Mouse (Mus musculus) hindbrain, embryonic 14.5 days (tissue): ENCODE measurements around the gene Sgcd. TPM values are rescaled to one million over a fixed set of nuclear protein-coding genes. Genes with fewer than 3 reads are reported as not detected.
A peak's percentile ranks its signal among the peaks of the same experiment; 100 is the strongest.

Experiments
- ATAC-seq: fragments of 200-750 bp; cut with Nextera tagmentation; 2 replicates; pipeline ENCODE4 v1.8.0; 2017; ENCODE audit warnings: moderate number of reproducible peaks, mild to moderate bottlenecking, moderate TSS enrichment, moderate library complexity; ENCODE audit not compliant: low FRiP score
- DNase-seq: peaks from one replicate; pipeline ENCODE4 v3.0.0-alpha.2; 2015; ENCODE audit warnings: low spot score
- H3K27ac ChIP-seq: fragments of 300-500 bp; sonication (generic); 2 replicates; pipeline ENCODE4 v1.5.1; 2014; ENCODE audit warnings: mild to moderate bottlenecking, moderate library complexity
- H3K27me3 ChIP-seq: fragments of 300-500 bp; sonication (generic); 2 replicates; pipeline ENCODE4 v1.6.1; 2014; ENCODE audit warnings: mild to moderate bottlenecking, low read length, mixed read lengths; ENCODE audit not compliant: control insufficient read depth, insufficient read depth
- H3K36me3 ChIP-seq: fragments of 300-500 bp; sonication (generic); replicated peaks from 2 replicates; pipeline ENCODE4 v1.6.1; 2014; ENCODE audit not compliant: control insufficient read depth, insufficient read depth
- H3K4me1 ChIP-seq: fragments of 300-500 bp; sonication (generic); replicated peaks from 2 replicates; pipeline ENCODE4 v1.6.1; 2014; ENCODE audit warnings: antibody characterized with exemption, low read length, mixed read lengths; ENCODE audit not compliant: control insufficient read depth, insufficient read depth
- H3K4me2 ChIP-seq: fragments of 300-500 bp; sonication (generic); replicated peaks from 2 replicates; pipeline ENCODE4 v1.6.1; 2014; ENCODE audit warnings: mild to moderate bottlenecking, moderate library complexity
- H3K4me3 ChIP-seq: fragments of 300-500 bp; sonication (generic); replicated peaks from 2 replicates; pipeline ENCODE4 v1.5.1; 2014; ENCODE audit warnings: mild to moderate bottlenecking, low read length
- H3K9ac ChIP-seq: fragments of 300-500 bp; sonication (generic); 2 replicates; pipeline ENCODE4 v1.6.1; 2014
- H3K9me3 ChIP-seq: fragments of 300-500 bp; sonication (generic); 2 replicates; pipeline ENCODE4 v1.6.1; 2016; ENCODE audit warnings: low read length; ENCODE audit not compliant: control insufficient read depth
- WGBS: fragments of 180-500 bp; shearing (Covaris S2); extraction: QIAGEN DNeasy Blood & Tissue Kit; methylation state at CpG from one replicate; pipeline ENCODE4 v1.1.7; 2014; 5-methylcytosine and 5-hydroxymethylcytosine counted together
- polyA plus RNA-seq: library from polyadenylated mRNA; unstranded; fragments of >200 nt; fragmentation: Nextera tagmentation; extraction: Ambion mirVana; gene quantifications from 2 replicates; pipeline ENCODE4 v1.2.1, GENCODE M21; 2014

The Sgcd gene
- polyA plus RNA-seq, 1 experiment from 2014 or later: 5.7 TPM

- no peak for ATAC-seq
- Histone ChIP-seq H3K4me2 (no peak overlapping the region), H3K4me1 (0 out of 2 replicates have a peak, but pooled peaks cover 4% of the 10 kb centered on the region), H3K27ac (no peak overlapping the region), H3K9ac (no peak overlapping the region), H3K4me3 (no peak overlapping the region), H3K9me3 (no peaks in the 10 kb centered on the region), H3K27me3 (no peaks in the 10 kb centered on the region), H3K36me3 (no peaks in the 10 kb centered on the region)
- no peak for DNase-seq
These were observed 974.5 kb downstream of the Sgcd start for GRCm38 (mm10) chr11:47014278-47014677.

GRCm38 (mm10) chr11:47010166-47010565 is 978.6 kb downstream of the Sgcd start:
- Histone ChIP-seq H3K4me3 (no peak overlapping the region), H3K4me1 (no peaks in the 10 kb centered on the region), H3K27me3 (no peaks in the 10 kb centered on the region), H3K4me2 (no peak overlapping the region), H3K9me3 (no peaks in the 10 kb centered on the region), H3K27ac (no peak overlapping the region), H3K36me3 (no peaks in the 10 kb centered on the region), H3K9ac (no peak overlapping the region)
- ATAC-seq (no peak), DNase-seq (no peak)

DNA sequence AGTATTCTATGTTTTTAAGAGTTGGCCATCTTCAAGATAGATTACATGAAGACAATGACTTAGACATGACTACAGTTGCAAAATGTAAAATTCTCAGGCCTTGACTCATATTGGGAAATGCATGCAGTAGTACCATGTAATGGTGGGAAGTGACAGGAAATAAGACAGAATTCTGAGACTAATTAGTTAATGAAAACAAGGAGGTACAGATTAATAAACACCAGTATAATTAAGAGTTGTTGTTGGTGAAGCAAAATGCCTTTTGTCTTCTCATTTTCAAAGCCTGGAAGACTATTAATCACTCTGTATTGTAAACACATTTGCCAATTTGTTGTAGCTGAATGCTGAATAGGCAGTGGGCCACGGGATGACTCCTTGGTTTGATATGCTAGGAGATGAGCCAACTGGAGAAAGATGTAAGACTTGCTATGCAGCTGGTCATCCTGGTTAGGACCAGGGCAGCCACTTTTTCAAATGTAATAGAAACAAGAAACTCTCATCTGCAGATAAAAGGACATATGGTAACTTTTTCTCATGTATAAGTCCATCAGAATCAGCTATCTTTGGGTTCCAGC is 983.4 kb downstream of the Sgcd start:
- Histone ChIP-seq H3K4me2 (no peak overlapping the region), H3K27me3 (no peaks in the 10 kb centered on the region), H3K9ac (no peak overlapping the region), H3K9me3 (no peaks in the 10 kb centered on the region), H3K36me3 (no peaks in the 10 kb centered on the region), H3K4me3 (no peak overlapping the region), H3K27ac (no peak overlapping the region), H3K4me1 (no peaks in the 10 kb centered on the region)
- ATAC-seq (no peak), DNase-seq (no peak)
- 66% methylated on average over 1 of the region's 1 CpGs for WGBS

DNA sequence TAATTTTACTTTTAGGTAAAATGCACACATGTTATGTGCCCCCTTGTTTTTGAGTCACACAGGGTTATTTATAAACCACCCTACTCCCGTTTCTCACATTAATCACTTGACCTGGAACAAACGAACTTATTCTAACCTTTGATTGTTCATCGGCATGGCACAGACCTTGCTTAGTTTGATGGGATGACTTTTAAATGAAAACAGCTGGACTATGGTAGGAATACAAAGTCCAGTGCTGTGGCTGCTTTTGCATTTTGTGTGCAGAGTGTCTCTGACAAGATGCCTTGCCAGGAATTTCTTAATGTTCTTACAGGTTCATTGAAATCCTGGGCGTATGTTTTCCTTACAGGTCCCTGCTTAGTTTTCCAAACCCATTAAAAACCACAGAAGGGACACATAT is 1049.5 kb downstream of the Sgcd start:
- no peaks in the 10 kb centered on the region for H3K36me3 ChIP-seq
- no peak for DNase-seq
- no peak overlapping the region for H3K9ac ChIP-seq
- no peaks in the 10 kb centered on the region for H3K4me1 ChIP-seq
- H3K4me3 ChIP-seq: no peak overlapping the region
- no peaks in the 10 kb centered on the region for H3K9me3 ChIP-seq
- 34% methylated on average over 4 of the region's 4 CpGs for WGBS
- H3K4me2 ChIP-seq: no peak overlapping the region
- ATAC-seq: no peak
- no peaks in the 10 kb centered on the region for H3K27me3 ChIP-seq
- H3K27ac ChIP-seq: no peak overlapping the region

DNA sequence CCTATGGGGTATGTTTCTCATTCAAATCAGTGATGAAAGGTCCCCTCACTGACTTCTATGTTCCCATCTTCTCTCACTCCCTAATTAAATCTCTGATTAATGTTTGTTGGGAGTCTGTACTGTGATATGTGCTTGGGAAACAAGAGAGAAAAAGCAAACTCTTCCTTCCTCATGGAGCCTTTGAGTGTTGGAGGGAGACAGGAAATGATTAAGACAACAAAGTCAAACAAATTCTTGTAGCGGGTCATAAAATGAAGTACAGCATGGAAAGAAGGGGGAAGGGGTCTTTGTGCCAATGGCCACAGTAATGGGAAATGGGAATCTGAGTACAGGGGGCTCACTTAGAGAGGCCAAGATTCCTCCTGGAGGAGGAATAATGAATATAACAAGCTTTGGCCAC is 1063.8 kb downstream of the Sgcd start:
- Histone ChIP-seq H3K27ac (no peak overlapping the region), H3K9me3 (no peaks in the 10 kb centered on the region), H3K9ac (no peak overlapping the region), H3K36me3 (no peaks in the 10 kb centered on the region), H3K4me2 (no peak overlapping the region), H3K4me1 (no peaks in the 10 kb centered on the region), H3K27me3 (no peaks in the 10 kb centered on the region), H3K4me3 (no peak overlapping the region)
- WGBS: 94% methylated on average over 1 of the region's 1 CpGs
- DNase-seq (no peak), ATAC-seq (no peak)

GRCm38 (mm10) chr11:46920244-46920643 is 1068.5 kb downstream of the Sgcd start:
- H3K9ac ChIP-seq: no peak overlapping the region
- ATAC-seq (no peak), DNase-seq (peak; percentile 61)
- no peaks in the 10 kb centered on the region for H3K36me3 ChIP-seq
- no peaks in the 10 kb centered on the region for H3K27me3 ChIP-seq
- H3K27ac ChIP-seq: no peak overlapping the region
- no peaks in the 10 kb centered on the region for H3K9me3 ChIP-seq
- H3K4me3 ChIP-seq: no peak overlapping the region
- H3K4me1 ChIP-seq: no peaks in the 10 kb centered on the region
- 90% methylated on average over 1 of the region's 1 CpGs for WGBS
- no peak overlapping the region for H3K4me2 ChIP-seq

- Histone ChIP-seq H3K9me3 (no peaks in the 10 kb centered on the region), H3K9ac (no peak overlapping the region), H3K27ac (no peak overlapping the region), H3K27me3 (no peaks in the 10 kb centered on the region), H3K4me2 (no peak overlapping the region), H3K36me3 (no peaks in the 10 kb centered on the region), H3K4me3 (no peak overlapping the region), H3K4me1 (no peaks in the 10 kb centered on the region)
- DNase-seq (no peak), ATAC-seq (no peak)
- 81% methylated on average over 5 of the region's 5 CpGs for WGBS
These were observed 1076.0 kb downstream of the Sgcd start for GRCm38 (mm10) chr11:46912656-46913237.

DNA sequence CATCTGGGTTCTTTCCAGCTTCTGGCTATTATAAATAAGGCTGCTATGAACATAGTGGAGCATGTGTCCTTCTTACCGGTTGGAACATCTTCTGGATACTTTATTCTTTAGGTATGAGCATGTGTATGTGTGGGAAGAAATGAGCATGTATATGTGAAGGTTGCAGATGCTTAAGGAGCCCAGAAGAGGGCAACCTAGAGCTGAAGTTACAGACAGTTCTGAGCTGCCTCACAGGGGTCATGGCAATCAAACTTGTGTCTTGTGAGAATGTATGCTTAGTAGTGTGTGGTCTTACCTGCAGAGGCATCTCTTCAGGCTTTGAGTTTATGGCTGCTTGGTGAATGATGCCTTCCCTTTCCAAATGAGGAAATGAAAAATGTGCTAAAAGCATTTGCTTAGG is 1084.5 kb downstream of the Sgcd start:
- no peaks in the 10 kb centered on the region for H3K27me3 ChIP-seq
- no peak overlapping the region for H3K9ac ChIP-seq
- ATAC-seq (no peak), DNase-seq (no peak)
- no peak overlapping the region for H3K4me2 ChIP-seq
- no peaks in the 10 kb centered on the region for H3K4me1 ChIP-seq
- 79% methylated on average over 1 of the region's 1 CpGs for WGBS
- H3K4me3 ChIP-seq: no peak overlapping the region
- H3K36me3 ChIP-seq: no peaks in the 10 kb centered on the region
- no peaks in the 10 kb centered on the region for H3K9me3 ChIP-seq
- no peak overlapping the region for H3K27ac ChIP-seq

GRCm38 (mm10) chr11:46889093-46889492 is 1099.7 kb downstream of the Sgcd start:
- Histone ChIP-seq H3K4me2 (no peak overlapping the region), H3K27me3 (no peaks in the 10 kb centered on the region), H3K36me3 (no peaks in the 10 kb centered on the region), H3K9me3 (no peaks in the 10 kb centered on the region), H3K4me3 (no peak overlapping the region), H3K27ac (no peak overlapping the region), H3K4me1 (no peaks in the 10 kb centered on the region), H3K9ac (no peak overlapping the region)
- no peak for DNase-seq
- 80% methylated on average over 3 of the region's 3 CpGs for WGBS
- no peak for ATAC-seq

DNA sequence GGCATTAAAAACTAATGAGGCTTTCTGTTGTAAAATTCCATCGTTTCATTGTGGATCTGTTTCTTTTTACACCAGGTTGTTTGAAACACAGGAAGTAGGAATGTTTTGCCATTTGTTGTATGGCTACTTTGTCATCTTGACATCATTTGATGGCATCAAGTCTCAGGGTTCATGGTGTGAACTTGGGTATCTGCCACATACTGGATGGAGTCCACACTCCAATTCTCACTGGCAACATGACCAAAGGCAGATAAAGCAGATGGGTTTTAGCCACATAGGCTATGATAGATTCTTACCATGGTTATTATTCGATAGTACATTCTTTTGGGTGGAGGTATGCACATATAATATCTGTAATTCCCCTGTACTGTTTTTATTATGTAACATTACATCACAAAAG is 1106.3 kb downstream of the Sgcd start:
- no peaks in the 10 kb centered on the region for H3K4me1 ChIP-seq
- H3K4me2 ChIP-seq: no peak overlapping the region
- ATAC-seq: no peak
- no peak overlapping the region for H3K9ac ChIP-seq
- no peak for DNase-seq
- H3K27me3 ChIP-seq: no peaks in the 10 kb centered on the region
- H3K4me3 ChIP-seq: no peak overlapping the region
- no peaks in the 10 kb centered on the region for H3K9me3 ChIP-seq
- H3K36me3 ChIP-seq: no peaks in the 10 kb centered on the region
- no peak overlapping the region for H3K27ac ChIP-seq
- 84% methylated on average over 2 of the region's 2 CpGs for WGBS
